Mouse (Mus musculus) gastrocnemius, postnatal 25 days (tissue): ENCODE data around the gene Anxa1. TPM values are rescaled to one million over a fixed set of nuclear protein-coding genes. Genes with fewer than 3 reads are reported as not detected.

Experiments
- DNase-seq: peaks from one replicate; pipeline ENCODE4 v3.0.0; 2022
- total RNA-seq, 2 experiments: library from RNA; stranded (reverse); gene quantifications; 1 replicate in 1 of 2; 2 replicates in 1 of 2; pipeline ENCODE4 v1.2.3; 2021

Anxa1 gene
- total RNA-seq, 2 experiments from 2014 or later = 16.2 to 31.0 TPM

DNA sequence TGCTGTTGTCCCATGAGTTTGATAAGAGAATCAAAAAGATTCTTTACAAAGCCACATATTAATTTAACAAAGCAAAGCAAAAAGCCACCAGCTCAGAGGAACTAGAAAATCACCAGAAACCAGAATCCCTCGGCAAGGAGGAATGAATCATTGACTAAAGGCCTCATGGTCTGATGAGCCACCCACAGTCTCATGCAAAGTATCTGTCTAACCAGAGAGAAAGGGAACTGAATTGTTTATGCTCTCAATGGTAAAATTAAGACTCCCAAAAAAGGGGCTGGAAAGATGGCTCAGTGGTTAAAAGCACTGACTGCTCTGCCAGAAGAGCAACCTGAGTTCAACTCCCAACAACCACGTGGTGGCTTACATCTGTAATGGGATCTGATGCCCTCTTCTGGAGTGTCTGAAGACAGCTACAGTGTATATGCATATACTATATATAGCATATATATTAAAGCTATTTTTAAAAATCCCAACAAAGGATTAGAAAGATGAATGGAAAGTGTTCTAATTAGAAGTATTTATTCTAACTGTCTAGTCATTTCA, 9.5 kb downstream of the Anxa1 start:
- DNase-seq = no peak

DNA sequence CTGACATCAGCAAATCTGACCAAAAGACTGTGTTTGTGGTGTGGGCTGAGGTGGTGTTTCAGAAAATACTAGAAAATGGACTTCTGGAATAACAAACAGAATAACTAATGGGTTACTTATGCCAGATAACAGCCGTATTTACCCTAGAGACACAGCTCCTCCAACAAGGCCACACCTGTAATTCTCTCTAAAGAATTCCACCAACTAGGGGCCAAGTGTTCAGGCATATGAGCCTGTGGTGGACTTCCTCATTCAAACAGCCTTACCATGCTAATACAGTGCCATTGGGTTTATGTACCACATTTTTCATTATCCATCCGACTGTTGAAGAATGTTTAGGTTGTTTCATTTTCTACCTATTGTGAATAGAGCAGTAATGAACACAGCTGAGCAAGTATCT, 20.6 kb downstream of the Anxa1 start:
- DNase-seq = no peak

DNA sequence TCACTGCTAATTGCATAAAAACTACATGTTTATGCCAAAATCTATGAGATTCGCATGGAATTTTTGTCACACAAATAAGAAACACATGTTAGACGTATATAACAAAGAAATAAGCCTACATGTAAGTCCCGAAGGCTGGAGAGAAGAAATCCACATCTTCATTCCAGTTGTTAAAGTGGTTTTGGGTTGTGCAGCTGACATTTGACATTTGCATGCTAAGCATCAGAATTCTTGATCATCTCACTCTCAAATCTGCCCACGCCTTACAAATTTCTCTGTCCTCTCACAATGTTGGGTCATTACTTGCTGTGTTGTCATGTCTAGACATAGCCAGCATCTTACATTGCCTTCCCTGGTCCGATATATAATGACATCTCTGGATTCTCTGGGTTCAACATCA, 24.2 kb downstream of the Anxa1 start:
- no peak for DNase-seq

DNA sequence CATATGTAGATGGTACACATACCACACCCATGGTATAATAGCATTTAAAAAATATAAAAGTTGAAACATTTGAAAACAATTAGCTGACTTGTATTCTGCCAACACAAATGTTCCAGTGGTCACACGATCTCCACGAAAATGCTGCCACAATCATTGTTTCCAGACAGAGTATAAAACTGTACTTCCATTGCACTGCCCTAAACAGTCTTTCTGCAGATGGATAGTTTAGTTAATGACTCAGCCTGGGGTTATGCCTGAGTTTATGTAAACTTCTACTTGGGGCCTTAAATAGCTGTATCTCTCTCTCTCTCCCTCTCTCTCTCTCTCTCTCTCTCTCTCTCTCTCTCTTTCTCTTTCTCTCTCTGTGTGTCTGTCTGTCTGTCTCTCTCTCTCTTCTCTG, 24.7 kb downstream of the Anxa1 start:
- DNase-seq = no peak

DNA sequence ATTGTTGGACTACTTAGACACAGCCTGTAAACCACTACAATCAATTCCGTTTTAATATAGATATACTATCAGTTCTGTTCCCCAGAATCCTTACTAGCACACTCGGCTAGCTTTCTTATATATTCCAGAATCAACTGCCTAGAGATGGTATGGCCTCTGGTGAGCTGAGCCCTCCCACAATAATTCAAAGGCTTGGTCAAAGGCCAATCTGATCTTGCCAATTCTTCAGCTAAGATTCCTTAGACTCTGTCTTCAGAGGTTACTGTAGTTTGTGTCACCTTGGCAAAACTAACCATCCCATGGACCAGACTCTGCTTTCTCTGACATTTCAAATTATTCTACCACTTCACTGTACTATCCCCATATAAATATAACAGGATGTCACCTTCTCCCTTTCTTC, 25.4 kb downstream of the Anxa1 start:
- DNase-seq = no peak

DNA sequence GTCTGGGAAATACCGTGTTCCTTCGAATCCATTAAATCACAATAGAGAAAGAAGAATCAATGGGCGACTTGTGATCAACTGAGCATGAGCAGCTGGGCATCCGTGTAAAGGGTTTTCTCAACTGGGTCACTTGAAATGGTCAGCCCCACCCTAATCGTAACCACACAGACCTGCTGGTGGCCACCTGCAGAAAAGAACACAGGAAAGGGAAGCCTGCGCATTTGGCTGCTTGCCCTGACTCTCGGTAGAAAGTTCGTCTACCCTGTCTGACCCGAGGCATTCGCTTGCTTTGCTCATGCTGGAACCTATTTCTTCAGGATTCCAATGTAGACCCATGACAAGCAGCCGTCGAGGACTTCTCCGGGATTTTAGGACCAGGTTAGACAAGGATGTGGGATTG, 25.8 kb downstream of the Anxa1 start:
- no peak for DNase-seq

DNA sequence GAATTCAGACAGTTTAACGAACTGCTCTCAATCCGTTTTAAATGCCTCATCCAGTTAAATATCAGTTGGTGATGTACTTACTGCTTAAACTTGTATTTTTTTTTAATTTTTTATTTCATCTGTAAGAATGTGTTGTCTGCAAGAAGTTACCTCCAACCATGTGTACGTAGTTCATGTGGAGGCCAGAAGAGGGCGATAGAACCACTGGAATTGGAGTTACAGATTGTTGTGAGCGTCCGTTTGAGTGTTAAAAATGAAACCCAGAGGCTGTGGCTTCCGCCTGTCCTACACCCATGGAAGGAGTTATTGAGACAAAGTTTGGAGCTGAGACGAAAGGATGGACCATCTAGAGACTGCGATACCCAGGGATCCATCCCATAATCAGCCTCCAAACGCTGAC, 27.5 kb downstream of the Anxa1 start:
- DNase-seq = no peak

DNA sequence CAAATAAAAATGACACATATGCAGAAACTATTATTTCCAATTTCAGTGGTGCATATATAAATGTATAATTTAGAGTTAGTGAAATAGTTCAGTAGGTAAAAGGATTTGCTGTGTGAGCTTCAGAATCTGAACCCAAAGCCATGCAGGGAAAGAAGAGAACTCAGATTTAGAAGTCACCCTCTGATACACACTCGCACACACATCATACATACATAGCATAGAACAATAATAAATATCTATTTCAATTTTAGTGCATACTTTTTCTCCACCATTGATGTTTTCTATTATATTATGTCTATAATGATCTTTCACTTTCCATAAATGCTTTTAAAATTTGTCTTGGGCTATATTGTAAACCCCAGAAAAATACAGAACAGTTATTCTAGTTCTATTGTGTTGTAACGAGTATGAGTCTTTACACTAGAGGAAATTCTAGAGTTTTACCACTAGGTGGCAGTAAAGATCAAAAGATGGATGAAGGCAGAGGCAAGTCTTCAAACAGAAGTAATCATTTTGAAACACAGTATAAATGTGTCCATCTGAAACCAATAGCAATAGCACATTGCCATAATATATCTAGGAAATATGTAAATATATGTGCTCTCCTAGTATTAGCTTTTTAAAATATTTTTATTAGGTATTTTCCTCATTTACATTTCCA, 28.7 kb downstream of the Anxa1 start:
- no peak for DNase-seq

DNA sequence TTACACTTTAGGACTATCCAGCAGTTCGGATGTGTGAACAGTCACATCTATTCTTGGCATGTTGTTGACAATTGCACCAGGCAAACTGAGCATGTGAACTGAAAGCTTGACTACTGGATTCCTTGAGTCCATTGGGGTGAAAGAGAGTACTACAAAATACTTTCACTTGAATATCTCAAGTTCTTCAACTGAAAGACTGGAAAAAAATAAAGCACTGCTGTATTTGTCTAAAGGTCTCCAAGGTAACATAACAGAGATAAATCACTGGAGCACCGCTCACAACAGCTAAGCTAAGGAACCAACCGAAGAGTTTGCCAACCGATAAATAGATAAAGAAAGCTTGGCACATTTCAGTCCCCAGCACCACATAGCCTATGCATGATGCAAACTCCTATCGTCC, 32.1 kb downstream of the Anxa1 start:
- no peak for DNase-seq

DNA sequence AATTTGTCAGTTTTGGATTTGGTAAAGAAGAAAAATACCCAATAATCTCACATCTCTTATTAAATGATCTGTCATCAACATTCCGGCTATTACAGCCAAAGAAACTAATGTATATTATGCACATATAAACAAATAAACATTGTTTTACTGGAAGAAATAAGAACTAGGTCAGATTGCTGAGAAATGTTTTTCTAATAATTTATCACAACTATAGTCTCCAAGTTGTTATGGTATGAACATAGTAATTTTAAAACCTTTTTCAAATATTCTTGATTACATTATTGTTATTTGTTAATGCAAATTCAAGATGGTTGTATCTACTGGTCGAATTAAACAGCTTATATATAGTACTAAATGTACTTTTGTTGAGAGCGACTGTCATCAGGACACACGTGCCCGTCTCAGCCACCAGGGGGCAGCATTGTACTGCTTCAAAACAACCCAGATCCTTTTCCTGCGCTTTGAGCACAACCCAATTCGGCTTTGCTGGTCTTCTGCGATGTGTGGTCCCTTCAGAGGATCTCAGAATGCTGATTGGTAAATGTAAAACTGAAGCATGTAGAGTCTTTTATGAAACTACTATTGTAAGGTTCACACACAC, 45.3 kb downstream of the Anxa1 start:
- peak; percentile 17 for DNase-seq

DNA sequence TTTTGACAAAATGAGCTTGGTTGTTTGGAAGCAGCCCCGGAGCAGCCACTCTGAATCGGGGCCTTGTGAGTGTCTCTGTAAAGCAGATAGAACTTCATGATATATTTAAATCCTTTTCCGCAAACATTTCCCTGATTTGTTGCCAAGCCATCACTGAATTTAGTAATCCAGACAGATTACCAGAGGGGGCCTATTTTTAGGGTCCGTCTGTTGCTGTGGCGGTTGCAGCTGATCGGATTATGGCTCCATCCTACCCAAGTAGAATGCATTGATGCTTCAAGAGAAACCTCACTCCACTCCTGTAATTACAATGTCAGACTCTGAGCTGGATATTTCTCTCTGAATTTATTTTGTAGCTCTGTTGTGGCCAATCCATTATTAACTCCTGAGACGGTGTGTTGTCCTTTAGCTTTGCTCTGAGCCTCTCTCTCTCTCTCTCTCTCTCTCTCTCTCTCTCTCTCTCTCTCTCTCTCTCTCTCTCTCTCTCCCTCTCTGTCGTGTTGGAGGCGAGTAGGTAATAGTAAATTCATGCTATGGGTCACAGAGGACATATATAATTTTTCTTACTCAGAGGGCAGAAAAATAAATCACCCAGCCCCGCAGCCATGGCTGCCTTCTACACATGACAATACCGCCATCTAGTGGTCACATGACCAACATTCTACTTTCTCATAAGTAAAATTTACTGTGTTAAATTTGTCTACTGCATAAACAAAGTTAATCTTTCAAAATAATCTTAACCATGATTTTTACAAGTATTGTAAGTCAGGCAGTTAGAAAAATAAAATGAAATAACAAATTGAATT, 46.0 kb downstream of the Anxa1 start:
- no peak for DNase-seq

DNA sequence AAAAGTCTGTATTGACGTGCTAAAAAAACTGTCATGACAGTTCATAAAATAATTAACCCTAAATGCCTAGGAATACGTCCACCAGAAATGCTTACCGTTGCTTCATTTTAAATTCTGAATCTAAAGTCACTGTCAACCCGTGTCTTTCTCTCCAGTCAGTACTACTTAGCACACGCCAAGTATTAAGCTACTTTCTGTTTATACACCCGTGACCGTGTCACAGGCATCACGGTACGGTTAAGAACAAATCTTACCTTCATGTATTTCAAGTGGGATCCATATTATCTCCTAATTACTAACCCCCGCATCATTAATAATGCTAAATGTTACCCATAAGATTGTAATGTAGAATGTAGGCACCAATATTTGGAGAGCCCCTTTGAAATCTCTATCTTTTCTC, 46.7 kb downstream of the Anxa1 start:
- DNase-seq = no peak

Other genes with a start within 250 kb of the Anxa1 start
- 100 to 1,000 TPM; 117 to 149 TPM for gene Aldh1a1, start 101.8 kb upstream of the Anxa1 start, total RNA-seq